Mouse (Mus musculus): ENCODE measurements around the gene Cpeb4. TPM values are rescaled to one million over a fixed set of nuclear protein-coding genes. Genes with fewer than 3 reads are reported as not detected.

Gene Cpeb4
- polyA plus RNA-seq, 1 experiment = 58.0 TPM

DNA sequence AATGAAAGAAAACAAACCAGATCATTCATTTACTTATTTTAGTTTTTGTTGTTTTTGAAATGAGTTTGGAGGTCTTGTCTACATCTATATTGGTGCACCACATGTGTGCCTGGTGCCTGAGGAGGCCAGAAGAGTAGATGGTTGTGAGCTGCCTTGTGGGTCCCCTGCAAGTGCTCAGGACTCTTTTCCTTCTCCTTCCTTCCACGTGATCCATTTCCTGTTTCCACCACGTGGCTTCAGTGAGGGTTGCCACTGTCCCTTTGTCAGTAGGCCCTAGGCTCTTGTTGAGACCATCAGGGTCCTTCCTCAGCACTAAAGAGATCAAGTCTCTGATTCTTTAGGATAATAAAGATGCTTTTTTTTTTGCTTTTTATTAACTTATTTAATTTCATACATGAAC lies 112.8 kb downstream of the Cpeb4 start:
- WGBS = 65% methylated on average over 2 of the region's 2 CpGs

More for the DNA sequence above, 112.8 kb downstream of the Cpeb4 start:
- Histone ChIP-seq H3K4me1 (ENCODE audit: control insufficient read depth, insufficient read depth, low read length) (no peaks in the 10 kb centered on the region), H3K27ac (ENCODE audit: insufficient read depth, low read length) (no peak overlapping the region), H3K27me3 (ENCODE audit: control insufficient read depth, insufficient read depth, low read length) (no peaks in the 10 kb centered on the region), H3K4me3 (replicated peaks; ENCODE audit: insufficient read depth, low read depth, low read length) (no peak overlapping the region)
- TF ChIP-seq POLR2A (IDR thresholded peaks at IDR 0.05; ENCODE audit: borderline replicate concordance, insufficient read depth, low read length) (no peak), CTCF (IDR thresholded peaks at IDR 0.05; ENCODE audit: borderline replicate concordance, insufficient read depth, low read depth, low read length) (no peak)
- no peak for DNase-seq

Other genes starting within 250 kb of the Cpeb4 start
- gene Bod1, start 200.3 kb upstream of the Cpeb4 start, polyA plus RNA-seq (2012; rRNA removed) = 130 and 139 TPM in 2 replicates
- gene 4930524B15Rik, start 93.4 kb downstream of the Cpeb4 start, polyA plus RNA-seq (2012; rRNA removed) = 0.16 and 0.19 TPM in 2 replicates
- gene Nsg2, start 128.3 kb downstream of the Cpeb4 start, polyA plus RNA-seq (2012; rRNA removed) = 140 and 169 TPM in 2 replicates